Mouse (Mus musculus): ENCODE data around the gene Tlr13. TPM values are rescaled to one million over a fixed set of nuclear protein-coding genes. Genes with fewer than 3 reads are reported as not detected.

Tlr13 gene
- 0.41 TPM in 1 of 2 replicates, not detected in the other for polyA plus RNA-seq (2012; ENCODE audit: insufficient read depth, low replicate concordance)

DNA sequence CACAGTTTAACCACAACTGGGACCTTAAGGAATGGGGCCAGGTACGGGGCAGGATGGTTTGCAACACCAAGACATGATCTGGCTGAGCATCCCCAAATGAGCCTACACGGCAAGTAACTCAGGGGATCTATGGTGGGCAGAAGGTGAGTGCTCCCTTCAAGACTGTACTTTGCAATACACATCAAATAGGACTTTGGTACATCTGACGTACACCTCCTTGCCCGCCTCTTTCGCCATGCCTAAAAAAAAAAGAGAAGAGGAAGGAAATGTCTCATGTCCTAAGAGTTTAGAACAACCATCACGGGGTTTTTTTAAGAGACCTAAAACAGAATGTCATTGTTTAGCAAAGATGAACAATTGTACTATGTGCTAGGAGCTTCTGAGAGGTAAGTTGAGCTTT is at the start of gene Tlr13:
Tlr13 (plus strand) TSS at position 269 of the 400 bp plus-strand sequence.
- TF ChIP-seq FLI1 (IDR thresholded peaks at IDR 0.05; ENCODE audit: low read length) (no peak), GATA1 (IDR thresholded peaks at IDR 0.05; ENCODE audit: borderline replicate concordance, low read length) (no peak)
- no peaks in the 10 kb centered on the region for H3K36me3 ChIP-seq (replicated peaks; ENCODE audit: low read length)
- H3K4me1 ChIP-seq = peaks cover 31% of the 10 kb centered on the region
- H3K9me3 ChIP-seq = no peaks in the 10 kb centered on the region
- peak within 1 kb of the TSS; percentile 40 for H3K4me3 ChIP-seq (replicated peaks)
- peaks cover 2% of the 10 kb centered on the region for H3K27me3 ChIP-seq (replicated peaks)

DNA sequence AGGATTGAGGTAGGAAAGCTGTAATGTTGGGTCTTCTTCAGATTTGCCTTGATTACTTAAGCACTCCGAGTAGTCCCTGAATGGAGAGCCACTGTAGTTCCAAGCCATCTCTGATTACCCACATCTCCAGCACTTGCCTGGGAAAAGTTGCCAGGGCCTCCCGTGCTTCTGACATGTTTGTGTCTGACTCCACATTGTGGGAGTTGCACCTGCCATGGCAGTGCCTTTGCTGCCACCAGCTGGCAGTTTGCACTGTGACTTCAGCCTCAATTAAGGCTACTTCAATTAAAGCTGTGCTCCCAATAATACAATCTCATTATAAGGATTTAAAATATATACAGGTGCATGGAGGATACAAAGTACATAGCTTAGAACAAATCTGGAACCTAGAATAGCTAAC is 37.5 kb upstream of the Tlr13 start:
- Histone ChIP-seq H3K27me3 (replicated peaks) (peaks cover 2% of the 10 kb centered on the region), H3K36me3 (replicated peaks; ENCODE audit: low read length) (peaks cover 48% of the 10 kb centered on the region), H3K4me1 (no peaks in the 10 kb centered on the region), H3K9me3 (no peaks in the 10 kb centered on the region), H3K4me3 (replicated peaks) (no peak overlapping the region)
- TF ChIP-seq GATA1 (IDR thresholded peaks at IDR 0.05; ENCODE audit: borderline replicate concordance, low read length) (no peak), FLI1 (IDR thresholded peaks at IDR 0.05; ENCODE audit: low read length) (no peak)

DNA sequence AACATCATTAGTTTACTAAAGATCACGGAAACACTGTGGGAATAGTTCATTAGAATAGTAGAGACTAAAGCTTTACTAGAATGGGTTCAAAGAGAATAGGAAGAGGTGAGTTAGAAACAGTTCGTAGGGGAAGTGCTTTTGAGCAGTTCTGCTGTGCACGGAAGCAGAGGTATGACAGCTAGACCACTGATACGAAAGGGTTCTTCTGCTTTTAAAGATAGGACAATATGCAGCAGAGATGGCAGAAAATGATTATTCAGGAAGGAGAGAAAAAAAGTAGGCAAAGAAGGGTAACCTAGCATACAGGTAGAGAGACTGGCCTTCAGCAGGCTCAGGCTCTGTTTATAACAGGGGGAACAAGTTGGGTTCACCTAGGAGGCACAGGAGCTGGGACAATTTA is 29.1 kb upstream of the Tlr13 start:
- Histone ChIP-seq H3K27me3 (replicated peaks) (peaks cover 2% of the 10 kb centered on the region), H3K9me3 (no peaks in the 10 kb centered on the region), H3K4me3 (replicated peaks) (no peak overlapping the region), H3K4me1 (no peaks in the 10 kb centered on the region), H3K36me3 (replicated peaks; ENCODE audit: low read length) (peaks cover 35% of the 10 kb centered on the region)
- no peak for TF ChIP-seq GATA1 (IDR thresholded peaks at IDR 0.05; ENCODE audit: borderline replicate concordance, low read length)

DNA sequence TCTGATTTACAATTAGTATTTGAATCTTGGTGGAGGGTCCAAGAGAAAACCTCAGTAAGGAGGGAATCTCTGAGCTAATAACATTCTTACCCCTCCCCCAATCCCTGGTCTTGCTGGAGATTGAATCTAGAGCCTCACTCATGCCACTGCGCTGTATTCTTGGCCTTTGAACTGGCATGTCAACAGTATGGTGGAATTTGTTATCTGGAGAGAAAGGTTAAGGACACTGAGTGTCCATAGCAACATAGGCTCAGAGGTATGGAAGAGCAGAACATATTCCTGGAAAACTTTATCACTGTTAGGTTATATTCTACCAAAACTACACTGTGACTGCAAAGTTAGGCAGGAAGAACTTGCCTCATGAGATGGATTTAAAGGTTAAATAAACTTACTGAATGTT is 28.3 kb upstream of the Tlr13 start:
- Histone ChIP-seq H3K9me3 (no peaks in the 10 kb centered on the region), H3K4me3 (replicated peaks) (no peak overlapping the region), H3K27me3 (replicated peaks) (peaks cover 2% of the 10 kb centered on the region), H3K4me1 (no peaks in the 10 kb centered on the region), H3K36me3 (replicated peaks; ENCODE audit: low read length) (peaks cover 34% of the 10 kb centered on the region)
- TF ChIP-seq FLI1 (IDR thresholded peaks at IDR 0.05; ENCODE audit: low read length) (no peak), GATA1 (IDR thresholded peaks at IDR 0.05; ENCODE audit: borderline replicate concordance, low read length) (no peak)

DNA sequence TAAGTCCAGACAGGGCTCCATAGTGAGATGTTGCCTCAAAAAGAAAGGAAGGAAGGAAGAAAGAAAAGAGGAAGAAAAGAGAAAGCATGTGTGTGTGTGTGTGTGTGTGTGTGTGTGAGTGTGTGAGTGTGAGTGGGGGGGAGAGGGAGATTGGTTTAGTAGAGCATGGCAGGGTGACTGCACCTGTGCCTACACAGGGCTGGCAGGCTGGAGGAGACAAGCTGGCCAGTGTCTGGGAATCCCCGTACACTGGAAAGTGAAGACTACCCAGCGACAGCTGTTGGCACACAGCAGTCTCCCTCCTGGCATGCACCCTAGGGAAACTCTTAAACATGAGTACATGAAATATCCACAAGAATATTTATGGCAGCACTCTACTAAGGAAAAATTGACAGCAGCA is 20.2 kb upstream of the Tlr13 start:
- Histone ChIP-seq H3K27me3 (replicated peaks) (no peaks in the 10 kb centered on the region), H3K4me1 (no peaks in the 10 kb centered on the region), H3K9me3 (no peaks in the 10 kb centered on the region), H3K36me3 (replicated peaks; ENCODE audit: low read length) (peaks cover 34% of the 10 kb centered on the region), H3K4me3 (replicated peaks) (no peak overlapping the region)
- TF ChIP-seq GATA1 (IDR thresholded peaks at IDR 0.05; ENCODE audit: borderline replicate concordance, low read length) (no peak), FLI1 (IDR thresholded peaks at IDR 0.05; ENCODE audit: low read length) (no peak)

DNA sequence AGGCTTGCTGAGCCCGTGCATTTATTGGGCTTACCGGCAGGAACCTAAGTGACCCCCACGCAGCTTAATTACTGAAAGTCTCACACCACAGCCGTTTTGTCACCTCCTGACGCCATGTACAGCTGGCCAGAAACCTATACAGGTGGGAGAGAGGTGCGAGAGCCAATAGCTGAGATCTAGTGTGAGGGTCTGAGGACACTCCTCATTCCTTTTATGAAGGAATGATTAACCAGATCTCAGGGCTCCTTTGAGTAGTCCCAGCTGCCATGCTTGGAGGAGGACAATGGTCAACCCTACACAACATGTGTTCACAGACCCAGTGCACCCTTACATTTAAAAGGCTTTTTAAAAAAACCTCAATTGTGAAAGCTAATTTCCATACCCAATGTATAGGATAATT is 14.7 kb upstream of the Tlr13 start:
- TF ChIP-seq FLI1 (IDR thresholded peaks at IDR 0.05; ENCODE audit: low read length) = no peak
- TF ChIP-seq GATA1 (IDR thresholded peaks at IDR 0.05; ENCODE audit: borderline replicate concordance, low read length) = no peak
- Histone ChIP-seq H3K4me1 (no peaks in the 10 kb centered on the region; the same call in 1 of the 2 replicates), H3K36me3 (replicated peaks; ENCODE audit: low read length) (peaks cover 26% of the 10 kb centered on the region)

DNA sequence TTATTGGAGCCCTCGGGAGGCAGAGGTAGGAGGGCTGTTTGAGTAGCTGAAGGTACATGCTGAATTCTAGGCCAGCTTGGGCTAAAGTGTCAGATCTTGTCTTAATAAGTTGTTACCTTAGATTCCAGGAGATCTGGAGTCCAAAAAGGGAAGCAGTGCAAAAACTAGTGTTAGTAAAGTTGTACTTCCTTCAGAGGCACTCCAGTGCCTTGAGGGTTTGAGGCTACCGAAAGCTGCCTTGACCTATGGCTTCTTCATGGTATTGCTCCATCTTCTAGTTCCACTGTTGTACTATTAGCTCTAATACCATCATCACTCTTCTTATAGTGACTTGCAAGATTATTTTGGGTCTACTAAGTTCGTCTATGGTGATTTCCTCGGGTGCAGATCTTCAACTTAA is 13.1 kb upstream of the Tlr13 start:
- peaks cover 19% of the 10 kb centered on the region for H3K36me3 ChIP-seq (replicated peaks; ENCODE audit: low read length)
- no peak for TF ChIP-seq GATA1 (IDR thresholded peaks at IDR 0.05; ENCODE audit: borderline replicate concordance, low read length)
- TF ChIP-seq FLI1 (IDR thresholded peaks at IDR 0.05; ENCODE audit: low read length) = no peak
- no peaks in the 10 kb centered on the region for H3K9me3 ChIP-seq
- H3K4me3 ChIP-seq (replicated peaks) = no peak overlapping the region
- peaks cover 2% of the 10 kb centered on the region for H3K27me3 ChIP-seq (replicated peaks)
- peaks cover 2% of the 10 kb centered on the region for H3K4me1 ChIP-seq

More for the DNA sequence above, 14.7 kb upstream of the Tlr13 start:
- Histone ChIP-seq H3K27me3 (replicated peaks) (peaks cover 2% of the 10 kb centered on the region), H3K4me3 (replicated peaks) (no peak overlapping the region), H3K9me3 (no peaks in the 10 kb centered on the region)

DNA sequence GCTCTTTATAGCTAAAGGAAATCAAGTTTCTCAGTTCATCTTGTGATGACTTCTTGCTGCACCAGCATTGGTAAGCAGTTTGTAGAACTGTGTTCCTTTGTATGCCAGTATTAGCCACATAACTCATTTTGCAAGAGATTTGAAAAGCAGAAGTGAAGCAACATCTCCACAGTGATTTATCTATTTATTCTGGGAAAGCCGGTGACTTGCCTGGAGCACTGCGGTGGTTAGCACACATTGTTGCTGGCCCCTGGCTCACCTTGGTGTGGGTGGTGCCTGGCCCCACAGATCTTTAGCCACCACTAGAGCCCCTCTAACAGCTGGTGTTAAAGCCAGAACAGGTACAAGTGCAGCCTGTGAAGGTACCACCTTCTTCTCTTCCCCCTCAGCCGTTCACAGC is 8.1 kb upstream of the Tlr13 start:
- H3K36me3 ChIP-seq (replicated peaks; ENCODE audit: low read length) = no peaks in the 10 kb centered on the region
- H3K4me3 ChIP-seq (replicated peaks) = peak overlapping the region; percentile 51
- no peaks in the 10 kb centered on the region for H3K9me3 ChIP-seq
- TF ChIP-seq GATA1 (IDR thresholded peaks at IDR 0.05; ENCODE audit: borderline replicate concordance, low read length) (no peak), FLI1 (IDR thresholded peaks at IDR 0.05; ENCODE audit: low read length) (no peak)
- peaks cover 2% of the 10 kb centered on the region for H3K27me3 ChIP-seq (replicated peaks)
- peaks cover 34% of the 10 kb centered on the region for H3K4me1 ChIP-seq

DNA sequence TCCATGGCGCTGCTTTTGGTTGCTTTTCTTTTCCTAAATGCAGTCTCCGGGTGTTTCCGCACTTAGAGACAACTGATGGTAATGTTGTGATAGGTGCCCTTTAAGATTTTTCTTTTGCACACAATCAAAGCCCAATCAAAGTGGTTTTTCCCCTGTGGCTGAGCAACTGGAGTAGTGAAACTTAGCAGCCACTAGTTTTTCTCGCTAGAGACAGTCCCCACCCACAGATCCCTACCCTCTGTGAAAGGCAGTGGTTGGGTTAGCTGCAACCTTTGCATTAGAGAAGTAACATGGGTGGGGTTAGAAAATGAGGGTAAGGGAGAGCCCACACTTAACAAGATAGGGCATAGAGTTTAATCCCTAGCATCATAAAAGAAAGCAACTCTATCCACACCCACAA is 7.5 kb upstream of the Tlr13 start:
- peaks cover 2% of the 10 kb centered on the region for H3K27me3 ChIP-seq (replicated peaks)
- H3K4me1 ChIP-seq = peaks cover 38% of the 10 kb centered on the region
- no peak for TF ChIP-seq GATA1 (IDR thresholded peaks at IDR 0.05; ENCODE audit: borderline replicate concordance, low read length)
- TF ChIP-seq FLI1 (IDR thresholded peaks at IDR 0.05; ENCODE audit: low read length) = no peak
- no peaks in the 10 kb centered on the region for H3K36me3 ChIP-seq (replicated peaks; ENCODE audit: low read length)
- no peaks in the 10 kb centered on the region for H3K9me3 ChIP-seq
- H3K4me3 ChIP-seq (replicated peaks) = peak overlapping the region; percentile 87

DNA sequence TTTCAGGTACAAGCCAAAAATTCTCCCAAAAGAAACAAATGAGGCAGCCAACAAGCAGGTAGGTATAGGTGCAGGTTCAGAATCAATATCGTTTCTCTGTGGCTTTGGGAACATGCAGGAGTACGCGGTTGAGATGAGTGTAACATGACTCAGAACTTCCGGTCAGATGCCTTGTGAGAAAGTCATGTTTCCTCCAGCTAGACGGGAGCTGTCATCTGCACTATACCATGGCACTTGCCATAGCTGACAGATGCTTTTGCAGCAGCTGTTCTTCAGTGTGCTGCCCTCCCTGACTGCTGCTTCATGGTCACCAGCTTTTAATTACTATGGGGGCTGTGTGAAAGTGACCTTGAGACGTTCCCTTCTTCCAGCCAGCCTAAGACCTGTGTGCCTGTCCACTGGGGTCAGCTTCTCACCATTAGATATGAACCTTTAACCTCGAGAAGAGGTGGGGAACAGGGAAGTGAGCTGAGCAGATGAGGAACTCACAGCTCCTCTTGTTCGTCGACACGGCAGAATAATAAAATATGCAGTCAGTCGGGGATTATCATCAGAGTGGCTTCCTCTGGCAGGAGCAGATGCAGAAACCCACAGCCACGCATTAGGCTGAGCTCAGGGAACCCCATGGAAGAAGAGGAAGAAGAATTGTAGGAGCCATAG is 7.0 kb upstream of the Tlr13 start:
- Histone ChIP-seq H3K4me3 (replicated peaks) (peak overlapping the region; percentile 87), H3K4me1 (peaks cover 44% of the 10 kb centered on the region), H3K36me3 (replicated peaks; ENCODE audit: low read length) (no peaks in the 10 kb centered on the region), H3K9me3 (no peaks in the 10 kb centered on the region), H3K27me3 (replicated peaks) (peaks cover 2% of the 10 kb centered on the region)
- no peak for TF ChIP-seq GATA1 (IDR thresholded peaks at IDR 0.05; ENCODE audit: borderline replicate concordance, low read length)
- TF ChIP-seq FLI1 (IDR thresholded peaks at IDR 0.05; ENCODE audit: low read length) = no peak

Measured in megakaryocyte, embryonic 14.5 days (primary cell).